Mouse (Mus musculus) cortical plate, adult 2 months (tissue): ENCODE results near the gene Fbxo2.

Source experiments
- CTCF ChIP-seq: fragments of 200-500 bp; IDR thresholded peaks from 2 replicates; pipeline ENCODE4 v1.5.1; 2011; ENCODE audit warnings: mild to moderate bottlenecking, control low read depth, low read length; ENCODE audit not compliant: insufficient read depth; ENCODE audit errors: extremely low read depth
- POLR2A ChIP-seq: fragments of 200-500 bp; IDR thresholded peaks from 2 replicates; pipeline ENCODE4 v1.6.1; 2011; ENCODE audit warnings: mild to moderate bottlenecking, low read length, control low read depth; ENCODE audit not compliant: insufficient read depth; ENCODE audit errors: extremely low read depth

- TF ChIP-seq POLR2A (no peak), CTCF (no peak)
Measured at GRCm38 (mm10) chr4:148171261-148171660, 10.8 kb downstream of the Fbxo2 start.
